Mouse (Mus musculus) right cerebral cortex, adult 18-20 months (tissue): ENCODE data around the gene Tmem129.
A peak's percentile ranks its signal among the peaks of the same experiment; 100 is the strongest.

Experiments
- DNase-seq: peaks from one replicate; pipeline ENCODE4 v3.0.0; 2022; ENCODE audit warnings: mixed read lengths

The Tmem129 gene

DNA sequence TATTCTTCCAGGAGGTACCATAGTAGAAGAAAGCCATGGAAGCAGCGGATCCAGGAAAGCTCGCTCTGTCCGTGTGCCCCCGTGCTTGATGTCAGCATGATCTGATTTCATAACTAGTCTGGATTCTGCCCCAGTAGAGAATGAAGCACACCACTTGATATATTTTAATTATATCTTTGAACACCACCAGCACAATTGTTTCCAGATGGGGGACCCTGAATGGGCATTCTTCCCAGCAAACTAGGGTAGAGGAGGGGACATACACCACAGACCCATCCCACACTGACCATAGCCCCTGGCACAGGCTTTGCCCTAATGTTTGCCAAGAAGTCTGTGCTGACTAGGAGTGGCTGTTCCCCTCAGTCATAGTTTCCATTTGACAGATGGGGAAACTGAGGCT lies 26.7 kb upstream of the Tmem129 start:
- no peak for DNase-seq

DNA sequence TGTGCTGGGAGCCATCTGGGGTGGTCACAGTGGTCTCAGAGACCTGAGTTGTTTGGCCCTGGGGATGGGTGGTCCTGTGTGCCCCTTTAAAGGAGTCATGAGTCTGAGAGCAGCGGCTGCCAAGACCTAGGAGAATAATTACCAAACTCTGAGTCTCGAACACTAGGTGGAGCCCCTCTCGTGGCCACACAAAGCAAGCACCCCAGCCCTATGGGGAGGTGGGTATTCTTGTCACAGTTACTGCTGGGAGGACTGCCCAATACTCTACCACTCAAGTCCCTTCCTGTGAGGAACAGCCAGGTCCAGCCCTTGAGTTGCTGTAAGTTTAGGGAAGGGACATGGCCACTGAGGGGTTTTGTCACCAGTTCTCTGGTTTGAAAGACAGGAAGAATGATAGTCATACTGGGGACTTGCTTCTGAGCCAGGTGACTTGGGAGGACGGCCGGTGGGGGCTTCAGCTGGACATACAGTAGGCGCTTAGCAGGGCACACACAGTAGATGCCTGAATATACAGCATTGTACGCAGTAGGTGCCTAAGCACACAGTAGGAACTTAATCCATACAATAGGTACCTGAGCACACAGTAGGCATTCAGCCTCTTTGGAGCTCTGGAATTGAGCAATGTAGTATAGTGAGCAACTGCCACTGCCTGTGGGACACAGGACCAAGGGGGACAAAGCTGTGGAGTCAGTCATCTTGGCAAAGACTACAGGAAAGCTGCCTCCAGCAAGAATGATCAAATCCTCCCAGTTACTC lies 25.9 kb upstream of the Tmem129 start:
- peak; percentile 41 for DNase-seq

DNA sequence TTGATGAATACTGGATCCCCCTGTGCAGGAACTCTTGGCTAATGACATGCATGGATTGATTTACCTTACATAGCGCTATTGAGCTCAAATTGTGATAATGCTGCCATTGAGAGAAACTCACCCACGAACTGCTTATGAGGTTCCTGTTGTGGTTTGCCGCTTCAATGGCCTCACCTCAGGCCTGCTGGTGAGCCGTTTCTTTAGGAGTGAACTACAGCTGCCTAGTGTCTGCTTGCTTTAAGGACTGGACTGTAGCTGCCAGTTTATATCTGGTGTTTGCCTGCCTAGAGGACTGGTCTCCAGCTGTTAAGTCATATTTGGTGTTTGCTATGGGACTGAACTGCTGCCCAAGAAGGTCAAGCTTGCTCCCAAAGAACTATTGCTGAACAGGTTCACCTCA lies 24.7 kb upstream of the Tmem129 start:
- DNase-seq, result no peak

DNA sequence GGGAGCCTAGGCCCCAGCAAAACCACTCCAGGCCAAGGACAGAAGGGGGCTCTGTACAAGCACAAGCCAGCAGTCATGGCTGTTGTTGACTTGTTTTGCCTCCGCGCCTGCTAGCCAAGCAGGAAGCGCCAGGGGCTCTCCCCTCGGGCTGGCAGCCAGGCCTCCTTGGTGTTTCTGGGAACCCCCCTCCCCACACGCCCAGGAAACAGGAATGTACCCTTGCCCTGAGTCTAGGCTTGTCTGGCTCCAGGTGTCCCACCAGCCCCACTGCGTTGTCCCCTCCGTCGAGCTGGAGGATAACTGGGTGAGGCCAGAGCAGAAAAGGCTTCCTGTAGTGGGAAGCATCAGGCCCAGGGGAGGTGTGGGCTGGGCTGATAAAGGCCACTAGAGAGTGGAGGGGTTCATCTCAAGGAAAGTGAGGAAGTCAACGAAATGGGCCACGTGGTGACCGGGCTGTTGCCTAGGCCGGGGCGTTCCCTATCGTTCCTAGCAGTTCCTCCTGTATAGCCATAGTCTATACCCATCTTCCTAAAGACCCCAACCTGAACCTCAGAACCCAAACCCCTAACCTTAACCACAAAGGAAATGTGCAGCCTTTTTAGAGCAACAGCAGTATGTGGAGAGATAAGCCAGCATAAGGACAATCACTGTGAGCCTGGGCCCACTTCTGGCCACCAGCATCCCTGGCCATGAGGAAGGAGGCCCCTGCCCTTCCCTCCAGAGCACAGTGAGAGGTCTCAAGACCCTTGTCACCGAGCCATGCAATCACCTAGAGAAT lies 23.6 kb upstream of the Tmem129 start:
- no peak for DNase-seq

DNA sequence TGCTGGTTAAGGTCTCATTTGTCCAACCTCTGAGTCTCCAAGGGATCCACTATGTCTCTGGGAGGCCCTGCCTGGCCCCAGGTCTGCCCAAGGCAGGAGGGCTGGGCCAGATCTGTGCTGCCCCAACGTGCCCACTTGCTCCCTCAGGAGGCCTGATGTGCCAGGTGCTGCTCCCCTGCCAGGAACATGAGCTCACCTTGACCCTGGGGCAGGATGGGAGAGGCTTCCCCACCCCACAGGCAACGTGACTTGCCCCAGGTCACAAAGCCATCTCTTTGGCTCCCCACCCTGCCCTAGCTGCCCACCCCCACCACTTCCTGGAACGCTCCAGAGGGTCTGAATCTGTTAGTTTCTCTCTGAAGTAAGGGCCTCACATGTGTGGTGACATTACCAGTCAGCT lies 22.8 kb upstream of the Tmem129 start:
- DNase-seq, result no peak

DNA sequence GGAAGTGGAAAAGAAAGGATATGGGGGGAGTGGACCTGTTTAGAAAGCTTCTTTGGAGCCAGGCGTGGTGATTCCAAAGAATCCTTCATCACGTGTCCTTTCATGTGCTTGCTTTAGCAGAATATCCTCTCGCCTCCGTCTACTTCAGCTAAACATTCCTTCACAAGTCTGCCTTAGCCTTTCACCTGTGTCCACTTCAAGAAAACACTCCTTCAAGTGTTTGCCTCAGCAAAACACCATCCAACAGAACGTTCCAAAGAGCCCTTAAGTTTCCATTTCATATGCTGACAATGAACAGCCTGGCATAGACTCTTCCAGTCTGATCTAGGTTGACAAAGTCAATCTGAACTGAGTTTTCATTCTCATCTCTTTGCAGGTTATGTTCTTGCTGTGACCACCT lies 20.0 kb upstream of the Tmem129 start:
- no peak for DNase-seq

DNA sequence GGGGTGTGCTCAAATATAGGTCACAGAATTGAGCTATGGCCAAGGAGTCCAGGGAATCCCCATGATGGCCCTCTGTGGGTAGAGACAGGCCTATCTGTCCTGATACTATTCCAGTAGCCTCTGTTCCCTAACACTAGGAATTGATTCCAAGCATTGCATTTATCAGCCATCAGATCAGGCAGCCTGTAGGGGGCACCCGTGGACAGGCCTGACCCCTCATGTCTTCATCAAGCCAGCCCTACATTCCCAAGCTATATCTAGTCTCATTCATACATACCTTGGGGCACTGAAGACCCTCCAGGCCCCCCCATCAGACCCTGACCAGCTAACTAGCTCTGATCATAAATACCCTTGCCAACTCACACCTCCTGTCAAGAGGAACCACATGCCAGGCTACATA lies 17.7 kb upstream of the Tmem129 start:
- peak; percentile 48 for DNase-seq

DNA sequence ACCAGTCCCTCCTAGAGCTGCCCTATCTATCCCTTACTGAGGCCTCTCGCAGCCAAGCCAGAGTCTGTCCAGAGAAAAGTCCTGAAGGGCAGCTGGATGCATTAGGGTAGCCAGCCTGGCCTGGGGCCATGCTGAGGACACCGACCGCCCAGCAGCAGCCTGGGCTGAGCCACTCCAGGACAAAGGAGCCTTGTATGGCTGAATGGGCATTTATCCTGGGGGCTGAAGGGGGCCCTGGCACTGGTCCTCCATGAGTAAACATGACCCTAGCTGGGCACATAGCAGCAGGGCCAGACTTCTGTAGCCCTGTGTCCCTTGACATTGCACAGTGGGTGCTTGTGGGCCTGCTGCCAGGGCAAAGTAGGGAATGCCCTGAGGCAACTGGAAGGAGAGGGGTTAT lies 16.2 kb upstream of the Tmem129 start:
- DNase-seq, result peak; percentile 69

DNA sequence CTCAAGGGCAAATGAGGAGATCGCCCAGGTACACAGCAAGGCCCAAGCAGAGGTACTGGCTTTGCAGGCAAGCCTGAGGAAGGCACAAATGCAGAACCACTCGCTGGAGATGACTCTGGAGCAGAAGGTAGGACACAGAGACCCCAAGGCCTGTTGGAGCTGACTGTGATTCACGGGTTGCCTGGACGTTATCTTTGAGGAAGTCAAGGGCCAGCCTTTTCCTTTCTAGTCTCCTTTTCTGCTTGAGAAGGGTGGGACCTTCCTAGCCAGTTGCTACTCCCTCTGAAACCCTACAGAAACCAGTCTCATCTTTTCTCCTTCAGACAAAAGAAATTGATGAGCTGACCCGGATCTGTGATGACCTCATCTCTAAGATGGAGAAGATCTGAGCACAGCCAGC lies 13.4 kb upstream of the Tmem129 start:
- DNase-seq, result no peak

DNA sequence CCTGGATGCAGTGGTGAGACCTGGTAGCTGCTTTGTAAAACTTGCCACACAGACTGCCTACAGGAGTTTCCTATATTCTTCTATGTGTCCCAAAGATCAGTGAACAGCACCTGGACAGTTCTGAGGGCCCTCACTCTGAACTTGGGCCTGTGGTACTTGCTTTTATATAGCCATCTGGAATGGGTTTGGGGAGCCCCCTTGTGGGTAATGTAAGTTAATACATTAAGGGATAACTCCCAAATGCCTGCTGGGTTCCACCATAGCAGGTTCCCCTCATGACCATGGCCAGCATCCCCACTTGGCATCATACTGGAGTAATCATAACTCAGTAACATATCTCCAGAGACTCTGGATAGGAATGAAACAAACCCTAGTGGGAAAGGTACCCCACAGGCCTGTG lies 10.0 kb upstream of the Tmem129 start:
- DNase-seq, result no peak

DNA sequence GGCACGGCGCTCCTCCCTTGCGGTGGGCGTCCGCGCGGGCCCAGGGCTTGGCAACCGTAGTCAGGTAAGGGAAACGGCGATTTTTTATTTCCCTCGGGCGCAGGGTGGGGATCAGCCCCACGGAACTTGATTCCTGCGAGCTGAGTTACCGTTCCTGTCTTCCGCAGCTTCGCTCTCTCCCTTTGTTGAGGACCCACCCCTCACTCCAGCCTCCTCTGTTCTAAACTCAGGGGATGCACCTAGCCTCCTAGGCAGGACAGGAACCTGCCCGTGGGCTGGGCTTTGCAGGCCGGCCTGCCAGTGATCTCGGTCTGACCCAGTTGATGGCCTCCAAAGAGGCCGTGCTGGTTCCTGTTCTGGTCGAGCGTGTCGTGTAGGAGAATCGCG lies 441 bp upstream of the Tmem129 start:
- DNase-seq, result no peak

DNA sequence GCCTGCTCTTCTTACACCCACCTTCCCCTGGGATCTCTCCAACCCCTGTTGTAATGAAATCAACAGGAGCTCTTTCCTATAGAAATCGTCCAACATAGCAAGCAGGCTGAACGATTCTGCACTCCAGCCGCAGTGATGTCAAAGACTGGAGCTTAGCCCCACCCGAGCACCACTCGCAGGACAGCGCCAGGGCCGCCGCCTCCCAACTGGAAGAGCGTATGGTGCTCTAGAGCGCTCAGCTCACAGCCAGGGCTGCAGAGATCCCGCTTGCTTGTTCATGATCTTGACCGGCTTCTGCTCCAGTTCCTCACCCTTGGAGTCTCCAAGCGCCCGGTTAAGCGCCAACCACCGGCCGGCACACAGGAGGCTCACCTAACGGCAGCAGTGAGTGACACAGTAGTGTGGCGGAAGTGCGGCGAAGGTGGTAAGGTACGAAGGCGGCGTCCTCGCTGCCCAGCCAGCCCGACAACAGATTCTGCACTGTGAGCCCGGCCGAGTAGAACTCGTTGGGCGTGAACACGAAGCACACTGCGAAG lies 897 bp downstream of the Tmem129 start:
- DNase-seq, result no peak

DNA sequence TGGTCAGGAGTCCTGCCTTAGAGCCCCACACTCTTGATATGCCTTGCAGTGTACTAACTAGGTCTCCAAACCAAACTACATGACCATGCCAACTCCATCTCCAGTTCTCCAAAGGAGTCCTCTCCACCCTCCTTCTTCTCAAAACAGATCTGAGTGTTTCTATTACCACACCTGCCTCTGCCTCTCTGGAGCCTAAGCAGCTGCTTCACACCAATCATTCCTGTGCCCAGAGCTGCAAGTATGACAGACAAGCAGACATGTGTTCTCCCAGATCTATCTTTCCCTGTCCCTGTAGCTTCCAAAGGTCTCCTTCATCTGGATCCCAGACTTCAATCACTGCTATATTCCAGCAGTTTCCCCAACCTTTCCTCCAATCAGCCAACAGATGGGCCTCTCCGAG lies 1.5 kb downstream of the Tmem129 start:
- DNase-seq, result no peak

DNA sequence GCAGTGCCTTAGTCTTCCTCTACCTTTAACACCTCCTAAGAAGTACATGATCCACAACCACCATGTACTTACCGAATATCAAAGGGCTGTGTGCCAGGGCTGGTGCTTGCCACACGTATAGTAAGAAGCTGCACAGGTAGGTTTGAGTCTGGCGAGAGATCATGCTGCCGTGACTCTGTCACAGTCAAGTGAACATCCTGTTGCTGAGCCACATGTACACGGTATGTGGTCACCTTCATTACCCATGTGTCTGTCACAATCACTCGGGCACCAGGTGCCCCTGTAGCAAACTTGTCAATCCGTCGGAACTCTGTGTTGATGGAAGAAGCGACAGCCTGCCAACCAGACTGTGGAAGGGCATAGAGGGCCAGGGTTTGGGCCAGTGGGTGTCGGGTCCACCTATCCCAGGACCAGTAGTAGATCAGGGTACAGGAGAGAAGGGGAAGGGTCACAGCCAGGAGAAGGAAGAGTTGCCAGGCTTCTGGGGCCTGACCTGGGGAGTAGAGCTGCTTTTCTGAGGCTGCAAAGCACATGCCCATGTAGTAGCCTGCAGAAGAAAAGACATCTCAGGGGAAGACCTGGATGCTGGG lies 2.9 kb downstream of the Tmem129 start:
- no peak for DNase-seq

DNA sequence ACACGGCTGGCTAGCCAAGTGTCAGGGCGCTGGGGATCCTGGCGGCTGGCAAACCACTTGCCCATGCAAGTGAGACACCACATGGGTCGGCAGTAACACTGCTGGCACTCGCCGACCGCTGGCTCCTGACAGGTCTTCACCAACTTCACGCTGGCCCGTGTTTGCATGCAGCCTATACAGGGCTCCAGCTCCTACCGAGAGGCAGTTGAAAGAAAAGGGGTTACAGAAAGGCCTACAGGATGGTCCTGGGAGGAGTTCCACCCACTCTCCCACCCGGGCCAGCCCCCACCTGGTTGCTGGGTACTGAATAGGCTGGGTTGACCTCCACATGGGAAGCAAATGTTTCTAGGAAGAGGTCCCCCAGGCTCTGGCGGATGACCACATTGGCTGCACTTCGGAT lies 3.8 kb downstream of the Tmem129 start:
- no peak for DNase-seq

DNA sequence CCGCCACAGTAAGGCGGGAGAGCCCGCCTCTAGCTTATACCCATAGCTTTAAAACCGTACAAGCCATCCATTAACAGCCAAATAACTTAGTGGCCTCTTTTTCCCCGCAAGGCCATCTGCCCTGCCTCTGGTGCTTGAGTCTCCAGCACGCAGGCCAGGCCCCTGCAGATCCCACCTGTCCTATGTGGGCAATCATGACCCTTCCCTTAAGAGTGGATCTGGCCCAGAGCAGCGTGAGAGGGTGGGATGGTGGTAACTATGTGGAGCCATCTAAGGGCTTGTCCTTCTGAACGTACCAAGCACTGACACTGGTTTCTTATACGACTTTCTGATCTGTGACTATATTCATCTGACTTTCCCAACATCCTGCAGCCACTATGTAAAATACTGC lies 5.4 kb downstream of the Tmem129 start:
- DNase-seq, result no peak

DNA sequence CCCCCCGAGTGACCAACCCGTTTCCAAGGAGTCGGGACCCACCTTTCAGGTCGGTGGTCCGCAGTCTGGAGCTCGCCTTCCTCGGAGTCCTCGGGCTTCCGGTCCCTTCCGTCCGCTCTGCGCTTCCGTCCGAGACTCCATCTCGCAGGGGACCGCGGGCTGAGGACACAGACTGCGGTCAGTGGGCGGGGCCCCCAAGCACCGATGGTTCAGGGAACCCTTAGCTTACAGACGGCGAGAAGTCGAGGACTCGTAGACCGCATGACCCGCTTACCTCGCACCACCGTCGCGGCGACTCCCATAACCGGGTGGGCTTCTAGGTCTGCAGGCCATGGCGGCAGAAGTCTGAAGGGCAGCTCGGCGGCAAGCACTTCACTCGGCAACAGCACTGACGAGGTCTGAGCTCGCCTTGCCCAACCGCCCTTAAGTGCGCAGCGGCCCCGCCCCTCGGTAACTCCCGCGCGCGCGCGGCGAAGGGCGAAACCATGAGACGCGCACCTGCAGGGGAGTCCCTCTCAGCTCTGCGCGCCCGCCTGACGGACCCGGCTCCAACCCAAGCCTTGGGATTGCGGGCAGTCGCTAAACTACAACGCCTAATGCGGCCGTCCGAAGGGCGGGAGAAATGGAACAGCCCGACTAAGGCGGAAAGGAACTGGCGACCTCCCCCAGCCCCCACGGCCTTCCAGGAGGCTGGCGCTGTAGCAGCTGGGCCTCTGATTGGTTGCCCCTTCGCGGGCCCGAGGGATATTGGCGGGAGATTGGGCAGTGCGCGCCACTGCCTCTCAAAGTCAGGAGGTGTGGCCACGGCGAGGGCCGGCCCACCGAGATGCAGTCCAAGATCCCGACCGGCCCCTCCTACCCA lies 6.1 kb downstream of the Tmem129 start, which contains the start of gene Slbp:
Slbp (minus strand) TSS at position 654 of the 862 bp plus-strand sequence.
- peak; percentile 97 for DNase-seq

DNA sequence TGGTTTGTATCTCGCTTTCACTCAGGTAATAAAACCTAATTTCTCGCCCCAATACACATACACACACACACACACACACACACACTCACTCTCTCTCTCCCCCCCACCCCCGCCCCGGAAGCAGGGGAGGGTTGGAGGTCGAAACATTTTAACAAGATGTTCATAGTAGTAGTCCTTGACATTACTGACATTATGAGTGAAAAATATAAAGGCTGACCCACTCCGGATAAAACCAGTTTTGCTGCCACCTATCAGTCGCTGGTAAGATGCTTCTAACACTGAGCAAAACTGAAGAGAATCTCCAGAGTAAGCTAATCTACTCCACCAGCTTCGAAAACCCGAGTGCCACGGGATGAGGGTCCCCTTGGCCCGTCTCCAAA lies 6.7 kb downstream of the Tmem129 start:
- no peak for DNase-seq

DNA sequence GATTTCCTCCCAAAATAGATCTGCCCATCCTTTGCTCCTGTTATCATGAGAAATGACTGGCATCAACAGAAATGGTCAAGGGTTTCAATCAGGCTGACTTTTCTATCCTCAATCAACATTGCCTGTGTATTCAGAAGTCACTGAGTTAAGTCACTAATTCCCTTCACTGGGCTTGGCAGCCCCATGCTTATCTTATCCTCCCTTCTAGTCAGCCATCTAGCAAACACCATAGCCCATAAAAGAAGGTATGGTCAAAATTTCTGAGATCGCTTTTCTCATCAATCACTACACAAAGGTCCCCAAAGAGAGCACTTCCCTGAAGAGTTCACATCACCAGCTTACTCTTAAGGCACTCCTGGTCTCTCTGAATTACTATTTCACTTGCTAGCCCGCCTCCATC lies 7.2 kb downstream of the Tmem129 start:
- no peak for DNase-seq

DNA sequence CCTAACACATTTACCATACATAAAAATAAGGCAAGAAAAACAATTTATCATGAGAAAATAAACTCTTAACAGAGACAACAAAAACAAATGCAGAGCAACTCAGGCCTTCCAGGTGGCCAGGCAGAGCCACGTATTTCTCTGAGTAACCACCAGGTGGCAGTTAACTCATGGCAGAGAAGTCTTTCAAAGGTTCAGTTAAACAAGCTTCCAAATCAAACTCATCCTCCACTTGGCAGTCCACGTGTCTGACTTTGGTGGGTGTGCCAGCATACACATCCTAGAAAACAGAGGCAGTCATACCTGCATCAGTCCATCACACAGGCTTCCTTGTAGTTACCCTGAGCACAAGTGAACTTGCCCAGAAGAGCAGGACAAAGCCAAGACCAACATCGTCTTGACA lies 17.6 kb downstream of the Tmem129 start:
- peak; percentile 52 for DNase-seq

DNA sequence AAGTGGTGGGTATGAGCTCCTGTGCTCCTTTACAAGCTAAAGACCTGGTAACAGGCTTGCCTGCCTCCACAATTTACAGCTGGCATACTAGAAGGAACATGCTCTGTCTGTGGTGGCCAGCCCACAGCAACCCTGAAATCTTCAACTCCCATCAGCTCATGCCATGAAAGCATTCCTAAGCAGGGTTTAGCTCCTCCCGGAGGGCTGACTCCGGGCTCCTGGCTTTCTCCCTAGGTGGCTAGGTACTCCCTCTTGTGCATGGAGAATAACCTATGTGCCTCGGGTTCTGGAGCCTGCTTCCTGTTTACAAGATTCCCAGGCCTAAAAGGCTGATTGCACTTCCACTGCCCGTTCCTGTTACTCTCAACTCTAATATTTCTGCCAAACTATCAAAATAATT lies 19.4 kb downstream of the Tmem129 start:
- DNase-seq, result no peak

DNA sequence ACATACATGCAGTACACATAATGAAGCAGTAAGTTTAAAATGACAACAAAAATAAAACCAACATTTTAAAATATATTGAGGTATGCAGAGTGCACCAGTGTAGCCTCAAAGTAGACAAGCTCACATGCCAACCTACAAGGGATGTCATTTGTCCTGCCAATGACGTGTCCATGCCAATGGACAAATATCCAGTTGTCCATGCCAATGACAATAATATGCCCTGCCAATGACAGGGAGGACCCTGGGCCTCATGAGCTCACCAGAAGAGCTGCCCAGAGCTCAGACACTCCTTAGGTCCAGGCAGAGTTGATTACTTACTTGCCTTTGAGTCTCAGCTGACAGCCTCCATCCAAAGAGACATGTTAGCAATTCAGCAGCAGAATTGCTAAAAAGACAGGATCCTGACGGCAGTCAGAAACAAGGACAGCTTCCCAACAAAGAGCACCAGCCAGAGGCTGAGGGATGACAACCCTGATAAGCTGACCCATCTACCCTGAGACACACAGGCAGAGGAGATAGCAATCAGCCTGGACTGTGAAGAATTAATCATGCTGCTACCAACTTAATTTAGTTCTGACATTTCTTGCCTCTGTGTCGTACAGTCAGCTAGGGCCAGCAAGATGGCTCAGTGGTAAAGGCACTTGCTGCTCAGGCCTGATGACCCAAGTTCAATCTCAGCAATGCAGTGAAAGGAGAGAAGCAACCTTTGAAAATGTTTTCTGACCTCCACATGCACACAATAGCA lies 20.4 kb downstream of the Tmem129 start:
- DNase-seq, result no peak
